Mouse (Mus musculus) kidney, postnatal 0 days (tissue): ENCODE measurements around the gene Dock4. TPM values are rescaled to one million over a fixed set of nuclear protein-coding genes. Genes with fewer than 3 reads are reported as not detected.

Source experiments
- ATAC-seq: fragments of 200-750 bp; cut with Nextera tagmentation; replicated peaks from 2 replicates; pipeline ENCODE4 v1.8.0; 2017; ENCODE audit warnings: low read depth, moderate number of reproducible peaks, moderate TSS enrichment, moderate library complexity; ENCODE audit not compliant: low FRiP score
- DNase-seq: peaks from one replicate; pipeline ENCODE4 v3.0.0-alpha.2; 2016; ENCODE audit warnings: low spot score
- H3K27ac ChIP-seq: fragments of 300-500 bp; sonication (generic); 2 replicates; pipeline ENCODE4 v1.5.1; 2014; ENCODE audit warnings: mild to moderate bottlenecking
- H3K27me3 ChIP-seq: fragments of 300-500 bp; sonication (generic); 2 replicates; pipeline ENCODE4 v1.6.1; 2014; ENCODE audit warnings: low read length, mixed read lengths; ENCODE audit not compliant: insufficient read depth
- H3K36me3 ChIP-seq: fragments of 300-500 bp; sonication (generic); 2 replicates; pipeline ENCODE4 v1.6.1; 2014; ENCODE audit warnings: low read length, mixed read lengths; ENCODE audit not compliant: insufficient read depth
- H3K4me1 ChIP-seq: fragments of 300-500 bp; sonication (generic); replicated peaks from 2 replicates; pipeline ENCODE4 v1.6.1; 2014; ENCODE audit warnings: antibody characterized with exemption, low read length, mixed read lengths; ENCODE audit not compliant: insufficient read depth
- H3K4me2 ChIP-seq: fragments of 300-500 bp; sonication (generic); 2 replicates; pipeline ENCODE4 v1.6.1; 2014; ENCODE audit warnings: mild to moderate bottlenecking, low read length, moderate library complexity, mixed read lengths
- H3K4me3 ChIP-seq: fragments of 300-500 bp; sonication (generic); replicated peaks from 2 replicates; pipeline ENCODE4 v1.5.1; 2014; ENCODE audit warnings: low read depth, low read length
- H3K9ac ChIP-seq: fragments of 300-500 bp; sonication (generic); 2 replicates; pipeline ENCODE4 v1.6.1; 2014; ENCODE audit warnings: low read depth, low read length
- H3K9me3 ChIP-seq: fragments of 300-500 bp; sonication (generic); replicated peaks from 2 replicates; pipeline ENCODE4 v1.6.1; 2016; ENCODE audit warnings: low read length, inconsistent platforms, mixed read lengths
- CTCF ChIP-seq: IDR thresholded peaks from 2 replicates; pipeline ENCODE4 v1.5.1; 2016; ENCODE audit warnings: antibody characterized with exemption, low read depth, mild to moderate bottlenecking, moderate library complexity
- WGBS: fragments of 180-500 bp; shearing (Covaris S2); extraction: QIAGEN DNeasy Blood & Tissue Kit; methylation state at CpG from one replicate; pipeline ENCODE4 v1.1.7; 2014; 5-methylcytosine and 5-hydroxymethylcytosine counted together
- polyA plus RNA-seq: library from polyadenylated mRNA; unstranded; fragments of >200 nt; fragmentation: Nextera tagmentation; extraction: Ambion mirVana; gene quantifications from 2 replicates; pipeline ENCODE4 v1.2.1, GENCODE M21; 2015

The Dock4 gene
- polyA plus RNA-seq, 1 experiment from 2014 or later: 7.0 TPM

GRCm38 (mm10) chr12:40503520-40503919 is 57.8 kb downstream of the Dock4 start:
- 50% methylated on average over 3 of the region's 3 CpGs for WGBS
- Histone ChIP-seq H3K4me2 (no peak overlapping the region), H3K9ac (no peak overlapping the region), H3K9me3 (no peaks in the 10 kb centered on the region), H3K27ac (no peak overlapping the region), H3K4me1 (peaks cover 6% of the 10 kb centered on the region; the same call in 1 of the 2 replicates), H3K27me3 (no peaks in the 10 kb centered on the region), H3K4me3 (no peak overlapping the region), H3K36me3 (no peaks in the 10 kb centered on the region)
- DNase-seq (no peak), ATAC-seq (no peak)
- no peak for TF ChIP-seq CTCF

GRCm38 (mm10) chr12:40504687-40505086 is 58.9 kb downstream of the Dock4 start:
- WGBS: 67% methylated on average over 3 of the region's 3 CpGs
- no peak for TF ChIP-seq CTCF
- H3K36me3 ChIP-seq: no peaks in the 10 kb centered on the region
- ATAC-seq: no peak
- no peaks in the 10 kb centered on the region for H3K9me3 ChIP-seq
- H3K27ac ChIP-seq: no peak overlapping the region
- peak; percentile 42 for DNase-seq
- no peak overlapping the region for H3K4me3 ChIP-seq
- no peaks in the 10 kb centered on the region for H3K27me3 ChIP-seq
- H3K4me1 ChIP-seq: no peaks in the 10 kb centered on the region
- no peak overlapping the region for H3K9ac ChIP-seq
- H3K4me2 ChIP-seq: no peak overlapping the region

GRCm38 (mm10) chr12:40507823-40508390 is 62.2 kb downstream of the Dock4 start:
- Histone ChIP-seq H3K27me3 (no peaks in the 10 kb centered on the region), H3K4me3 (no peak overlapping the region), H3K4me2 (no peak overlapping the region), H3K36me3 (no peaks in the 10 kb centered on the region), H3K9ac (no peak overlapping the region), H3K27ac (no peak overlapping the region), H3K4me1 (no peaks in the 10 kb centered on the region), H3K9me3 (no peaks in the 10 kb centered on the region)
- WGBS: 71% methylated on average over 4 of the region's 4 CpGs
- ATAC-seq (no peak), DNase-seq (no peak)
- TF ChIP-seq CTCF: no peak

- no peak overlapping the region for H3K4me3 ChIP-seq
- WGBS: 47% methylated on average over 8 of the region's 8 CpGs
- no peak overlapping the region for H3K9ac ChIP-seq
- H3K36me3 ChIP-seq: no peaks in the 10 kb centered on the region
- no peak overlapping the region for H3K4me2 ChIP-seq
- DNase-seq (no peak), ATAC-seq (no peak)
- no peak overlapping the region for H3K27ac ChIP-seq
- H3K9me3 ChIP-seq: no peaks in the 10 kb centered on the region
- H3K4me1 ChIP-seq: no peaks in the 10 kb centered on the region
- no peaks in the 10 kb centered on the region for H3K27me3 ChIP-seq
- TF ChIP-seq CTCF: no peak
Observed at GRCm38 (mm10) chr12:40508416-40508815, 62.7 kb downstream of the Dock4 start.

GRCm38 (mm10) chr12:40511643-40512369 is 66.1 kb downstream of the Dock4 start:
- Histone ChIP-seq H3K9ac (no peak overlapping the region), H3K36me3 (no peaks in the 10 kb centered on the region), H3K27ac (no peak overlapping the region), H3K4me3 (no peak overlapping the region), H3K27me3 (no peaks in the 10 kb centered on the region), H3K4me2 (no peak overlapping the region), H3K9me3 (no peaks in the 10 kb centered on the region), H3K4me1 (0 out of 2 replicates have a peak, but pooled peaks cover 3% of the 10 kb centered on the region)
- ATAC-seq: no peak
- DNase-seq: peak; percentile 16
- TF ChIP-seq CTCF: no peak
- WGBS: 69% methylated on average over 8 of the region's 8 CpGs

- Histone ChIP-seq H3K27ac (no peak overlapping the region), H3K9ac (no peak overlapping the region), H3K4me2 (no peak overlapping the region), H3K36me3 (no peaks in the 10 kb centered on the region), H3K4me3 (no peak overlapping the region), H3K9me3 (no peaks in the 10 kb centered on the region), H3K4me1 (0 out of 2 replicates have a peak, but pooled peaks cover 3% of the 10 kb centered on the region), H3K27me3 (no peaks in the 10 kb centered on the region)
- 81% methylated on average over 2 of the region's 2 CpGs for WGBS
- ATAC-seq: no peak
- DNase-seq: no peak
- no peak for TF ChIP-seq CTCF
Observed at GRCm38 (mm10) chr12:40512370-40512693, 66.6 kb downstream of the Dock4 start.
